Mouse (Mus musculus) CH12.LX (cell line): ENCODE measurements at regions not wholly inside any gene's neighbourhood (a gene's known extent, or its start where the extent isn't known, plus 50 kb on each side); places are given as distances from the start of the nearest gene placed in this dataset.

Source experiments
- DNase-seq: peaks from one replicate; pipeline ENCODE4 v3.0.0-alpha.2; 2013; ENCODE audit errors: extremely low read depth
- H3K27ac ChIP-seq: 2 replicates; pipeline ENCODE4 v1.5.1; 2012; ENCODE audit warnings: low read depth, mild to moderate bottlenecking, control low read depth, moderate library complexity; ENCODE audit not compliant: insufficient read depth
- H3K27me3 ChIP-seq: replicated peaks from 2 replicates; pipeline ENCODE3; 2012; ENCODE audit warnings: inconsistent platforms
- H3K36me3 ChIP-seq, 2 experiments: replicated peaks in 1 of 2; 2 replicates each; pipeline versions ENCODE3 to v1.6.1; 2012; ENCODE audit warnings: inconsistent platforms in 1 of 2, low read length in 1 of 2, mild to moderate bottlenecking in 1 of 2, mixed read lengths in 1 of 2, moderate library complexity in 1 of 2; ENCODE audit not compliant: control insufficient read depth in 1 of 2, insufficient read depth in 1 of 2
- H3K4me1 ChIP-seq, 2 experiments: 2 replicates each; pipeline ENCODE4 v1.6.1; 2012; ENCODE audit warnings: inconsistent platforms in 1 of 2, moderate library complexity in 1 of 2; ENCODE audit not compliant: insufficient read depth in 2 of 2, control insufficient read depth in 1 of 2
- H3K4me2 ChIP-seq: 2 replicates; pipeline ENCODE4 v1.6.1; 2012; ENCODE audit warnings: low read depth, mild to moderate bottlenecking, control low read depth; ENCODE audit not compliant: poor library complexity, insufficient read depth, severe bottlenecking
- H3K4me3 ChIP-seq, 3 experiments: fragments of 150-350 bp in 1 of 3; sonication (generic) in 1 of 3; replicated peaks in 1 of 3; 2 replicates each; pipeline versions ENCODE3 to v1.5.1; 2011 to 2012; ENCODE audit warnings: low read depth in 2 of 3, low read length in 2 of 3, mild to moderate bottlenecking in 2 of 3, moderate library complexity in 2 of 3, control low read depth in 1 of 3, improper control_type of control experiment in 1 of 3, inconsistent platforms in 1 of 3, mixed read lengths in 1 of 3; ENCODE audit not compliant: poor library complexity in 1 of 3
- H3K79me2 ChIP-seq: replicated peaks from 2 replicates; pipeline ENCODE4 v1.6.1; 2012; ENCODE audit warnings: mild to moderate bottlenecking, moderate library complexity; ENCODE audit not compliant: control insufficient read depth, poor library complexity, insufficient read depth, severe bottlenecking; ENCODE audit errors: extremely low read depth
- H3K9ac ChIP-seq: 2 replicates; pipeline ENCODE4 v1.6.1; 2012; ENCODE audit warnings: low read depth, mild to moderate bottlenecking, control low read depth, moderate library complexity; ENCODE audit not compliant: insufficient read depth
- H3K9me3 ChIP-seq: replicated peaks from 2 replicates; pipeline ENCODE3; 2012; ENCODE audit warnings: low read length, inconsistent platforms, mixed read lengths
- CHD1 ChIP-seq: IDR thresholded peaks from 2 replicates; pipeline ENCODE4 v1.6.1; 2012; ENCODE audit warnings: low read depth, low read length, improper control_type of control experiment, inconsistent platforms
- EP300 ChIP-seq: IDR thresholded peaks from 2 replicates; pipeline ENCODE4 v1.6.1; 2011; ENCODE audit warnings: low read length, improper control_type of control experiment
- HCFC1 ChIP-seq: IDR thresholded peaks from 2 replicates; pipeline ENCODE4 v1.6.1; 2012; ENCODE audit warnings: low read depth, mild to moderate bottlenecking, inconsistent platforms, low read length, improper control_type of control experiment
- JUN ChIP-seq: IDR thresholded peaks from 2 replicates; pipeline ENCODE4 v1.6.1; 2011; ENCODE audit warnings: low read depth, mild to moderate bottlenecking, low read length, improper control_type of control experiment, moderate library complexity; ENCODE audit not compliant: insufficient read depth
- MAX ChIP-seq: IDR thresholded peaks from 2 replicates; pipeline ENCODE4 v1.6.1; 2011; ENCODE audit warnings: low read length, improper control_type of control experiment
- MAZ ChIP-seq: IDR thresholded peaks from 2 replicates; pipeline ENCODE4 v1.6.1; 2012; ENCODE audit warnings: low read depth, mild to moderate bottlenecking, inconsistent platforms, low read length, improper control_type of control experiment, moderate library complexity
- MEF2A ChIP-seq: IDR thresholded peaks from 2 replicates; pipeline ENCODE4 v1.6.1; 2014; ENCODE audit warnings: low read depth, mild to moderate bottlenecking, inconsistent platforms, low read length, improper control_type of control experiment, borderline replicate concordance
- MXI1 ChIP-seq: IDR thresholded peaks from 2 replicates; pipeline ENCODE4 v1.6.1; 2011; ENCODE audit warnings: mild to moderate bottlenecking, low read depth, low read length, improper control_type of control experiment
- NRF1 ChIP-seq: IDR thresholded peaks from 2 replicates; pipeline ENCODE4 v1.6.1; 2014; ENCODE audit warnings: low read depth, mild to moderate bottlenecking, inconsistent platforms, low read length, improper control_type of control experiment, moderate library complexity
- POLR2A ChIP-seq: IDR thresholded peaks from 2 replicates; pipeline ENCODE4 v1.6.1; 2011; ENCODE audit warnings: low read depth, mild to moderate bottlenecking, improper control_type of control experiment, low read length
- POLR2AphosphoS2 ChIP-seq: IDR thresholded peaks from 2 replicates; pipeline ENCODE4 v1.6.1; 2011; ENCODE audit warnings: low read depth, low read length, improper control_type of control experiment
- TBP ChIP-seq: conservative IDR thresholded peaks from 2 replicates; pipeline ENCODE4 v1.6.1; 2011; ENCODE audit warnings: low read depth, low read length, improper control_type of control experiment
- TCF12 ChIP-seq: IDR thresholded peaks from 2 replicates; pipeline ENCODE4 v1.6.1; 2014; ENCODE audit warnings: low read depth, mild to moderate bottlenecking, inconsistent platforms, low read length, improper control_type of control experiment
- ZKSCAN1 ChIP-seq: IDR thresholded peaks from 2 replicates; pipeline ENCODE4 v1.6.1; 2012; ENCODE audit warnings: low read depth, inconsistent platforms, low read length, improper control_type of control experiment, borderline replicate concordance
- ZMIZ1 ChIP-seq: IDR thresholded peaks from 2 replicates; pipeline ENCODE4 v1.6.1; 2012; ENCODE audit warnings: low read depth, mild to moderate bottlenecking, inconsistent platforms, low read length, improper control_type of control experiment
- dilution Hi-C: fragments of 300-500 bp; cut with MboI; formaldehyde crosslinking; loops from 2 replicates; pipeline ENCODE4 v1.14.3; 2020; ENCODE audit warnings: low sequenced_read_pairs; ENCODE audit not compliant: extremely low pct_unique_long_range_greater_than_20kb, extremely low pct_ligation_motif_present
- in situ Hi-C: fragments of 300-500 bp; cut with MboI; formaldehyde crosslinking; loops from 3 replicates; pipeline ENCODE4 v1.14.3; 2019; ENCODE audit warnings: low sequenced_read_pairs, low pct_ligation_motif_present, low pct_unique_long_range_greater_than_20kb, mixed read lengths

DNA sequence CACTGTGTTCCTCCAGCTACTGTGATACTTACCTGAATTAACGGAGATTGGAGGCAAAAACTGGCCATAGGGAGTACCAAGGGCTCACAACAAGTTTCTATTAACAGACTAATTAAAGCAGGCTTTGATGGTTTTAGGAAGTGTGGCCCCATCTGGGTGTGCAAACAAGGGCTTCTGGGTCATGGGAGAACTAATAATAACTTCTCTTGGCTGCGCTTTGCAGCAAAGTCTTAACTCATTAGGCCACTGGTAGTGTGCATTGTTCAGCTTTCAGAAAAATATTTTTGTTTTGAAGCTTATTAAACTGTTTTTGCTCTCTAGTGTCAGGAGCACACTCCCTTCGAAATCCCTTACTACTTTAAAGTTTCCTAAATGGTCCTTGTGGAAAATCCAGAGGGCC, 110.4 kb upstream of the Nxt1 start:
- Histone ChIP-seq H3K9ac (no peak overlapping the region), H3K27ac (no peak overlapping the region), H3K9me3 (no peaks in the 10 kb centered on the region), H3K4me2 (no peak overlapping the region), H3K4me1 (peaks cover 0 to 39% of the 10 kb centered on the region in 2 experiments; a peak in 2 of 4 replicates), H3K4me3 (no peak overlapping the region), H3K36me3 (no peaks in the 10 kb centered on the region), H3K27me3 (no peaks in the 10 kb centered on the region), H3K79me2 (no peaks in the 10 kb centered on the region)
- no peak for TF ChIP-seq TCF12
- no peak for TF ChIP-seq JUN
- TF ChIP-seq NRF1: no peak
- TF ChIP-seq MAZ: no peak
- no peak for TF ChIP-seq MEF2A
- TF ChIP-seq CHD1: no peak
- no peak for TF ChIP-seq POLR2AphosphoS2
- no peak for TF ChIP-seq MAX
- no peak for TF ChIP-seq TBP
- no peak for TF ChIP-seq ZKSCAN1
- no peak for TF ChIP-seq MXI1
- TF ChIP-seq POLR2A: no peak
- no peak for TF ChIP-seq ZMIZ1
- no peak for TF ChIP-seq EP300
- no peak for TF ChIP-seq HCFC1
- in situ Hi-C loops: no loop called here
- dilution Hi-C loops: no loop called here
- no peak for DNase-seq

DNA sequence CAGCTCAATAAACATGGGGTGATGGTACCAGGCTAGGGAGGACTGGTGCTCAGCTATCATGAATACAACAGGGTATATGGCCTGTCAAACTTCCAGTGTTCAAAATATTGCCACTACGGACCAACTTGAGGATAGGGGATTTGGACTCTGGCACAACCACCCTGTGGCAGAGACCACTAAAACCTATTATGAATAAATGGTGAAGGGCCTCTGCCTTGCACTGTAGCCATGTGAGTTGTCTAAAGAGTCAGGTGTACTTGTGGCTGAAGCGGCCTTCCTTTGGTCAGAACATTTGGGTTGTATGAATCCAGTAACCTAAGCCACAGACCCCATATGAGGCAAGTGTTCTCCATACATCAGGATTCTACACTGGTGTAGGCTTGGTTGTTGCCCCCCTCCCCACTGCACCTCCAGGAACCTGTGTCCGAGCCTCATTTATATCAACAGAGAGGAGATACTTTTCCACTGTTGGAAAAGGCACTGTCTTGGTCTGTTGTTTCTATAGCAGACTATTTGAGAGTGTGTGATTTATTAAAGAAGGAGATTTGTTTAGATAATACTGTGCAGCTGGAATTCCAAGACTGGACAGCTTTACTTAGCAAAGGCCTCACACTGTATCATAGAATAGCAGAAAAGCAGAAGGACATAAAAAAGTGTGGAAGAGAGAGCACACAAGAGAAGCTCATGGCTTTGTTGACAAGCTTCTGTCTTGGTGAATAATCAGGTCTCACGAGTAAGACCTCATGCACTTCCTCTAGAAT, 112.2 kb upstream of the Nxt1 start:
- Histone ChIP-seq H3K27me3 (no peaks in the 10 kb centered on the region), H3K4me1 (peaks cover 0 to 39% of the 10 kb centered on the region in 2 experiments; a peak in 2 of 4 replicates), H3K9ac (no peak overlapping the region), H3K36me3 (no peaks in the 10 kb centered on the region), H3K79me2 (no peaks in the 10 kb centered on the region), H3K27ac (no peak overlapping the region), H3K4me3 (no peak overlapping the region), H3K4me2 (no peak overlapping the region), H3K9me3 (no peaks in the 10 kb centered on the region)
- in situ Hi-C loops (no loop called here), dilution Hi-C loops (no loop called here)
- TF ChIP-seq HCFC1: no peak
- DNase-seq: no peak
